Mouse (Mus musculus) intestine, embryonic 14.5 days (tissue): ENCODE results near the gene Ell2. TPM values are rescaled to one million over a fixed set of nuclear protein-coding genes. Genes with fewer than 3 reads are reported as not detected.

Experiments used
- ATAC-seq: fragments of 200-750 bp; cut with Nextera tagmentation; replicated peaks from 2 replicates; pipeline ENCODE4 v1.8.0; 2017; ENCODE audit warnings: low read depth, moderate number of reproducible peaks, moderate TSS enrichment, moderate library complexity; ENCODE audit not compliant: low FRiP score, low TSS enrichment
- DNase-seq: peaks from one replicate; pipeline ENCODE4 v3.0.0-alpha.2; 2018; ENCODE audit warnings: low spot score
- H3K27ac ChIP-seq: fragments of 300-500 bp; sonication (generic); 2 replicates; pipeline ENCODE4 v1.5.1; 2014; ENCODE audit warnings: low read depth, mild to moderate bottlenecking, control low read depth
- H3K27me3 ChIP-seq: fragments of 300-500 bp; sonication (generic); replicated peaks from 2 replicates; pipeline ENCODE4 v1.6.1; 2014; ENCODE audit warnings: low read length, control low read depth; ENCODE audit not compliant: control insufficient read depth, insufficient read depth
- H3K36me3 ChIP-seq: fragments of 300-500 bp; sonication (generic); 2 replicates; pipeline ENCODE4 v1.6.1; 2014; ENCODE audit warnings: low read length, control low read depth; ENCODE audit not compliant: control insufficient read depth, insufficient read depth
- H3K4me1 ChIP-seq: fragments of 300-500 bp; sonication (generic); replicated peaks from 2 replicates; pipeline ENCODE4 v1.6.1; 2014; ENCODE audit warnings: low read length, control low read depth, mixed read lengths; ENCODE audit not compliant: control insufficient read depth, insufficient read depth
- H3K4me2 ChIP-seq: fragments of 300-500 bp; sonication (generic); 2 replicates; pipeline ENCODE4 v1.6.1; 2014; ENCODE audit warnings: low read length
- H3K4me3 ChIP-seq: fragments of 300-500 bp; sonication (generic); 2 replicates; pipeline ENCODE4 v1.5.1; 2014; ENCODE audit warnings: low read depth, low read length, control low read depth, mixed read lengths
- H3K9ac ChIP-seq: fragments of 300-500 bp; sonication (generic); 2 replicates; pipeline ENCODE4 v1.6.1; 2014; ENCODE audit warnings: mild to moderate bottlenecking, low read length
- H3K9me3 ChIP-seq: fragments of 300-500 bp; sonication (generic); 2 replicates; pipeline ENCODE4 v1.6.1; 2016; ENCODE audit warnings: low read length, control low read depth; ENCODE audit not compliant: control insufficient read depth
- WGBS: fragments of 180-500 bp; shearing (Covaris S2); extraction: QIAGEN DNeasy Blood & Tissue Kit; methylation state at CpG from one replicate; pipeline ENCODE4 v1.1.7; 2014; 5-methylcytosine and 5-hydroxymethylcytosine counted together
- polyA plus RNA-seq: library from polyadenylated mRNA; unstranded; fragments of >200 nt; fragmentation: Nextera tagmentation; extraction: Ambion mirVana; gene quantifications from 2 replicates; pipeline ENCODE4 v1.2.1, GENCODE M21; 2014

Gene Ell2
- polyA plus RNA-seq, 1 experiment from 2014 or later: 3.0 TPM

GRCm38 (mm10) chr13:75726569-75727373 lies 20.2 kb downstream of the Ell2 start:
- H3K9ac ChIP-seq: no peak overlapping the region
- DNase-seq (no peak), ATAC-seq (no peak)
- H3K27ac ChIP-seq: no peak overlapping the region
- H3K9me3 ChIP-seq: no peaks in the 10 kb centered on the region
- WGBS: 66% methylated on average over 4 of the region's 4 CpGs
- no peak overlapping the region for H3K4me3 ChIP-seq
- H3K27me3 ChIP-seq: no peaks in the 10 kb centered on the region
- H3K4me1 ChIP-seq: no peaks in the 10 kb centered on the region
- H3K36me3 ChIP-seq: no peaks in the 10 kb centered on the region
- no peak overlapping the region for H3K4me2 ChIP-seq

GRCm38 (mm10) chr13:75727932-75728331 lies 21.4 kb downstream of the Ell2 start:
- Histone ChIP-seq H3K36me3 (no peaks in the 10 kb centered on the region), H3K27ac (no peak overlapping the region), H3K9me3 (no peaks in the 10 kb centered on the region), H3K4me1 (no peaks in the 10 kb centered on the region), H3K4me2 (no peak overlapping the region), H3K27me3 (no peaks in the 10 kb centered on the region), H3K9ac (no peak overlapping the region), H3K4me3 (no peak overlapping the region)
- DNase-seq: no peak
- 93% methylated on average over 1 of the region's 1 CpGs for WGBS
- ATAC-seq: no peak

GRCm38 (mm10) chr13:75729834-75730233 lies 23.3 kb downstream of the Ell2 start:
- Histone ChIP-seq H3K4me1 (no peaks in the 10 kb centered on the region), H3K4me3 (no peak overlapping the region), H3K36me3 (no peaks in the 10 kb centered on the region), H3K27me3 (no peaks in the 10 kb centered on the region), H3K4me2 (no peak overlapping the region), H3K27ac (no peak overlapping the region), H3K9ac (no peak overlapping the region), H3K9me3 (no peaks in the 10 kb centered on the region)
- ATAC-seq (no peak), DNase-seq (no peak)
- WGBS: 69% methylated on average over 1 of the region's 1 CpGs

- no peak for DNase-seq
- Histone ChIP-seq H3K4me2 (no peak overlapping the region), H3K4me3 (no peak overlapping the region), H3K9me3 (no peaks in the 10 kb centered on the region), H3K4me1 (no peaks in the 10 kb centered on the region), H3K36me3 (no peaks in the 10 kb centered on the region), H3K27me3 (no peaks in the 10 kb centered on the region), H3K27ac (no peak overlapping the region), H3K9ac (no peak overlapping the region)
- ATAC-seq: no peak
These were observed 24.2 kb downstream of the Ell2 start for GRCm38 (mm10) chr13:75730717-75731116.

GRCm38 (mm10) chr13:75733594-75734161 lies 27.1 kb downstream of the Ell2 start:
- Histone ChIP-seq H3K9ac (no peak overlapping the region), H3K4me2 (no peak overlapping the region), H3K36me3 (no peaks in the 10 kb centered on the region), H3K4me3 (no peak overlapping the region), H3K27ac (no peak overlapping the region), H3K4me1 (peaks cover 5% of the 10 kb centered on the region; the same call in 1 of the 2 replicates), H3K9me3 (no peaks in the 10 kb centered on the region), H3K27me3 (no peaks in the 10 kb centered on the region)
- WGBS: 67% methylated on average over 3 of the region's 3 CpGs
- no peak for ATAC-seq
- no peak for DNase-seq

- ATAC-seq: no peak
- WGBS: 87% methylated on average over 5 of the region's 5 CpGs
These were observed 27.7 kb downstream of the Ell2 start for GRCm38 (mm10) chr13:75734231-75734630.

GRCm38 (mm10) chr13:75735606-75736005 lies 29.0 kb downstream of the Ell2 start:
- no peak for DNase-seq
- no peak overlapping the region for H3K4me3 ChIP-seq
- peaks cover 20% of the 10 kb centered on the region; the same call in 1 of the 2 replicates for H3K4me1 ChIP-seq
- H3K4me2 ChIP-seq: no peak overlapping the region
- H3K9me3 ChIP-seq: no peaks in the 10 kb centered on the region
- H3K9ac ChIP-seq: no peak overlapping the region
- no peak overlapping the region for H3K27ac ChIP-seq
- no peaks in the 10 kb centered on the region for H3K36me3 ChIP-seq
- H3K27me3 ChIP-seq: no peaks in the 10 kb centered on the region
- ATAC-seq: no peak
- WGBS: 90% methylated on average over 1 of the region's 1 CpGs

More at GRCm38 (mm10) chr13:75734231-75734630, 27.7 kb downstream of the Ell2 start:
- no peak overlapping the region for H3K4me2 ChIP-seq
- peaks cover 10% of the 10 kb centered on the region; the same call in 1 of the 2 replicates for H3K4me1 ChIP-seq
- no peaks in the 10 kb centered on the region for H3K36me3 ChIP-seq
- no peak overlapping the region for H3K4me3 ChIP-seq
- H3K9ac ChIP-seq: no peak overlapping the region
- H3K27ac ChIP-seq: no peak overlapping the region
- DNase-seq: no peak
- no peaks in the 10 kb centered on the region for H3K9me3 ChIP-seq
- H3K27me3 ChIP-seq: no peaks in the 10 kb centered on the region

GRCm38 (mm10) chr13:75737991-75738390 lies 31.4 kb downstream of the Ell2 start:
- WGBS: 46% methylated on average over 7 of the region's 7 CpGs
- no peaks in the 10 kb centered on the region for H3K27me3 ChIP-seq
- no peak for ATAC-seq
- H3K9ac ChIP-seq: no peak overlapping the region
- H3K4me3 ChIP-seq: no peak overlapping the region
- no peaks in the 10 kb centered on the region for H3K36me3 ChIP-seq
- no peak overlapping the region for H3K4me2 ChIP-seq
- peaks cover 26% of the 10 kb centered on the region; the same call in 1 of the 2 replicates for H3K4me1 ChIP-seq
- no peak for DNase-seq
- H3K27ac ChIP-seq: no peak overlapping the region
- H3K9me3 ChIP-seq: no peaks in the 10 kb centered on the region

GRCm38 (mm10) chr13:75738536-75738935 lies 32.0 kb downstream of the Ell2 start:
- Histone ChIP-seq H3K27me3 (no peaks in the 10 kb centered on the region), H3K9ac (no peak overlapping the region), H3K4me1 (peaks cover 26% of the 10 kb centered on the region; the same call in 1 of the 2 replicates), H3K4me2 (no peak overlapping the region), H3K27ac (no peak overlapping the region), H3K4me3 (no peak overlapping the region), H3K9me3 (no peaks in the 10 kb centered on the region), H3K36me3 (no peaks in the 10 kb centered on the region)
- no peak for DNase-seq
- ATAC-seq: no peak
- WGBS: 13% methylated on average over 6 of the region's 6 CpGs
